Mouse (Mus musculus) liver, embryonic 14.5 days (tissue): ENCODE data around the gene Btn1a1. TPM values are rescaled to one million over a fixed set of nuclear protein-coding genes. Genes with fewer than 3 reads are reported as not detected.

ENCODE experiments used
- ATAC-seq: fragments of 200-750 bp; cut with Nextera tagmentation; 2 replicates; pipeline ENCODE4 v1.8.0; 2017; ENCODE audit warnings: moderate number of reproducible peaks, mild to moderate bottlenecking, moderate library complexity; ENCODE audit not compliant: insufficient read depth
- DNase-seq, 3 experiments: peaks; one replicate each; pipeline ENCODE4 v3.0.0-alpha.2; 2012 to 2013; ENCODE audit warnings: low read depth in 3 of 3, low spot score in 3 of 3
- H3K27ac ChIP-seq: fragments of 300-500 bp; sonication (generic); 2 replicates; pipeline ENCODE4 v1.5.1; 2014; ENCODE audit warnings: moderate library complexity, mild to moderate bottlenecking, control low read depth, inconsistent platforms
- H3K27me3 ChIP-seq: fragments of 300-500 bp; sonication (generic); 2 replicates; pipeline ENCODE4 v1.6.1; 2014; ENCODE audit warnings: mild to moderate bottlenecking, low read length, moderate library complexity; ENCODE audit not compliant: control insufficient read depth, insufficient read depth
- H3K36me3 ChIP-seq: fragments of 300-500 bp; sonication (generic); replicated peaks from 2 replicates; pipeline ENCODE4 v1.6.1; 2014; ENCODE audit warnings: low read depth; ENCODE audit not compliant: control insufficient read depth, insufficient read depth
- H3K4me1 ChIP-seq, 2 experiments: fragments of 200-500 bp in 1 of 2; fragments of 300-500 bp in 1 of 2; sonication (generic) in 1 of 2; replicated peaks; 2 replicates each; pipeline ENCODE4 v1.6.1; 2012 to 2014; ENCODE audit warnings: antibody characterized with exemption in 1 of 2, inconsistent platforms in 1 of 2, low read length in 1 of 2; ENCODE audit not compliant: control insufficient read depth in 2 of 2, insufficient read depth in 2 of 2
- H3K4me2 ChIP-seq: fragments of 300-500 bp; sonication (generic); 2 replicates; pipeline ENCODE4 v1.6.1; 2014; ENCODE audit warnings: low read depth, mild to moderate bottlenecking, control low read depth, moderate library complexity
- H3K4me3 ChIP-seq, 2 experiments: fragments of 200-500 bp in 1 of 2; fragments of 300-500 bp in 1 of 2; sonication (generic) in 1 of 2; 2 replicates each; pipeline ENCODE4 v1.5.1; 2012 to 2014; ENCODE audit warnings: low read depth in 2 of 2, low read length in 2 of 2, mild to moderate bottlenecking in 2 of 2, control low read depth in 1 of 2, inconsistent platforms in 1 of 2, moderate library complexity in 1 of 2; ENCODE audit not compliant: insufficient read depth in 1 of 2
- H3K9ac ChIP-seq: fragments of 300-500 bp; sonication (generic); replicated peaks from 2 replicates; pipeline ENCODE4 v1.6.1; 2014; ENCODE audit warnings: mild to moderate bottlenecking, control low read depth, moderate library complexity
- H3K9me3 ChIP-seq: fragments of 300-500 bp; sonication (generic); 2 replicates; pipeline ENCODE4 v1.6.1; 2016; ENCODE audit warnings: low read length, mixed read lengths; ENCODE audit not compliant: control insufficient read depth
- CTCF ChIP-seq: IDR thresholded peaks from 2 replicates; pipeline ENCODE4 v1.5.1; 2016; ENCODE audit warnings: antibody characterized with exemption, low read depth, control low read depth
- EP300 ChIP-seq: IDR thresholded peaks from 2 replicates; pipeline ENCODE4 v1.6.1; 2016; ENCODE audit warnings: antibody characterized with exemption, low read depth
- WGBS: fragments of 180-500 bp; shearing (Covaris S2); extraction: QIAGEN DNeasy Blood & Tissue Kit; methylation state at CpG from one replicate; pipeline ENCODE4 v1.1.7; 2014; ENCODE audit not compliant: insufficient replicate concordance; 5-methylcytosine and 5-hydroxymethylcytosine counted together
- polyA plus RNA-seq, 2 experiments: library from polyadenylated mRNA; depleted of rRNA in 1 of 2; stranded (reverse) in 1 of 2; unstranded in 1 of 2; fragments of >200 nt; fragmentation: Nextera tagmentation in 1 of 2; extraction: Ambion mirVana in 1 of 2; gene quantifications; 2 replicates each; pipeline versions ENCODE4 v1.2.1 to v1.2.3; 2012 to 2014

Gene Btn1a1
- polyA plus RNA-seq, 2 experiments, result 1.5 to 2.1 TPM

DNA sequence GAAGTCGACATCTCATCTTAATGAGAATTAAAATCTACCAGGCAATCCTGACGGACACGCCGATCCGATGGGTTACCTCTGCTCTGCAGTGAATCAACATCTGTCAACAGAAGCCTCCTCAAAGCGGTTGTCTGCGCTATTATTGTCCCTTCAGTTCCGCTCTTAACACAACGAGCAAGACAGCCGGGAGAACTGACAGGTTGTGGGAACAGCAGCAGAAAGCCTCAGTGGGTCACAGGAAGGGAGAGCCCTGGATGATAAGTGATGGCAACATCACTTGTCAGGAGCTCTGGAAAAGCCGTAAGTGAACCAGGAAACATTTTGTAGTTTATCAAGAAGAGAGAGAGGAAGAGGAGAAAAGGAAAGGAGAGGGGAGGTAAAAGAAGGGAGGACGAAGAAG lies 30.0 kb downstream of the Btn1a1 start:
- H3K4me3 ChIP-seq, result peak overlapping the region; percentile 68 to 72
- peak overlapping the region; percentile 74 for H3K27ac ChIP-seq
- no peaks in the 10 kb centered on the region for H3K27me3 ChIP-seq
- TF ChIP-seq EP300, result no peak
- TF ChIP-seq CTCF, result no peak
- peak overlapping the region; percentile 82 for H3K9ac ChIP-seq
- WGBS, result under 1% methylated on average over 12 of the region's 12 CpGs
- H3K4me1 ChIP-seq, result peaks cover 4 to 14% of the 10 kb centered on the region in 2 experiments; a peak in 3 of 4 replicates
- peak overlapping the region; percentile 91 for H3K4me2 ChIP-seq
- ATAC-seq (no peak), DNase-seq (peak in 1 of 3 experiments; percentile 64)
- no peaks in the 10 kb centered on the region for H3K36me3 ChIP-seq
- H3K9me3 ChIP-seq, result no peaks in the 10 kb centered on the region

DNA sequence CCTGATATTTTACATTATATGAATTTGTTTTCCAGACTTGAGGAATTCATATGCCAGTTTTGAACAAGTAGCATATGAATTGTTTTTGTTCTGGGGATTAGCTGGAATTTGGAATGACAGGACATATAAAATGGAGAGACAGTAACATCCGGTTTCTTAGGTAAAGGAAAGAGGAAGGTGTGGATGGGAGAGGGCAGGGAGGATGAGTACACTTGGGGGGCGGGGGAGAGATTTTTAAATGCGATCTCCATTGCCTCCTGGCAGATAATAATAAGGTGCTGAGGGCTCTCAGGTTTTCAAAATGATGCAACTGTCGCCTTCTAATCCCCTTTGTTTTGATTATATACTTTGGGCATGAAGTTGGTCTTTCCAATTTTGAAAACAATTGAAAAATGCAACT lies 30.5 kb downstream of the Btn1a1 start:
- peaks cover 4 to 14% of the 10 kb centered on the region in 2 experiments; a peak in 3 of 4 replicates for H3K4me1 ChIP-seq
- H3K4me2 ChIP-seq, result peak overlapping the region; percentile 91
- peak overlapping the region; percentile 82 for H3K9ac ChIP-seq
- DNase-seq (no peak), ATAC-seq (no peak)
- no peak for TF ChIP-seq CTCF
- no peak for TF ChIP-seq EP300
- H3K4me3 ChIP-seq, result peak overlapping the region; percentile 68 to 72
- no peaks in the 10 kb centered on the region for H3K27me3 ChIP-seq
- no peaks in the 10 kb centered on the region for H3K9me3 ChIP-seq
- peak overlapping the region; percentile 74 for H3K27ac ChIP-seq
- H3K36me3 ChIP-seq, result no peaks in the 10 kb centered on the region
- WGBS, result 10% methylated on average over 4 of the region's 4 CpGs

DNA sequence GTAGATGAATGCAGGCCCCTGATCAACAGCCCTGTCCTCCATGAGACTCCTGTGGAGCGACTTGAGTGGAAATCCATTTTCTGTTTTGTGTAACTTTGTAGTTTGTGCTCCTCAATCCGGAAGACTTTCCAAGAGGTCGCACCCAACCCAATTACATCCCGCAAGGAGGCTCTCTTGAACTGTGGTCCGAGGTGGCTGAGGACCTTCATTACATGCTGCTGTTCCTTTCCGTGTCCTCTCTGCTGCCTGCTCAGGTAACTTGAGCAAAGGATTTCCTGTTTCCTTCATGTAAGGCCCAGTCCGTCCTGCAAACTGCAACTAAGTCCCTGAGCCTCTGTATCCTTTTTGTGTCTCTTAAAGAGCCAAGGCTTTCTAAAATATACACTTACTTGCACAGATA lies 31.3 kb downstream of the Btn1a1 start:
- H3K9me3 ChIP-seq, result no peaks in the 10 kb centered on the region
- WGBS, result 17% methylated on average over 7 of the region's 7 CpGs
- no peak for TF ChIP-seq CTCF
- TF ChIP-seq EP300, result no peak
- peak overlapping the region; percentile 91 for H3K4me2 ChIP-seq
- peaks cover 4 to 14% of the 10 kb centered on the region in 2 experiments for H3K4me1 ChIP-seq
- DNase-seq, result no peak
- H3K4me3 ChIP-seq, result peak overlapping the region; percentile 1 to 35; a peak in 3 of 4 replicates
- no peaks in the 10 kb centered on the region for H3K36me3 ChIP-seq
- no peaks in the 10 kb centered on the region for H3K27me3 ChIP-seq
- H3K9ac ChIP-seq, result peak overlapping the region; percentile 21
- no peak for ATAC-seq
- H3K27ac ChIP-seq, result peak overlapping the region; percentile 4

DNA sequence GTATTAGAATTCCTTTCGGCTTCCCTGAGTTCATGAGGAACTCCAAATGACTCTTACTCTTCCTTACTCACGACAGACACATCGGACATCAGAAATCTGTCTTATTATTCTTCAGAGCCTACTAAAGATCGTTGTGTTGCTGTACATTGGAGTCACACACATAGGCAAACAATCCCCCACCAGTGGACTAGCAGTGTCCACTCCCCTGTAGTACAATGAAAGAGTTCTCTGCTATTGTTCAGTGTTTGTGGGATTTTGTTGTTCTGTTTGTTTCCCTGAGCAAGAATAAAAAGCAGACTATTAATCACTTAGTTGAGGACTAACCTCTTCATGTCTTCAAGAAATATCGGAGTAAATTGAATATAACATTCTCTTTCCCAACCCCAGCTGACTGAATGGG lies 31.9 kb downstream of the Btn1a1 start:
- H3K4me3 ChIP-seq, result no peak overlapping the region
- H3K9ac ChIP-seq, result no peak overlapping the region
- no peak overlapping the region for H3K27ac ChIP-seq
- 58% methylated on average over 5 of the region's 5 CpGs for WGBS
- H3K36me3 ChIP-seq, result no peaks in the 10 kb centered on the region
- H3K9me3 ChIP-seq, result no peaks in the 10 kb centered on the region
- DNase-seq (no peak), ATAC-seq (no peak)
- TF ChIP-seq CTCF (no peak), EP300 (no peak)
- H3K4me2 ChIP-seq, result peak overlapping the region; percentile 81
- no peaks in the 10 kb centered on the region for H3K27me3 ChIP-seq
- peaks cover 4 to 11% of the 10 kb centered on the region in 2 experiments for H3K4me1 ChIP-seq

DNA sequence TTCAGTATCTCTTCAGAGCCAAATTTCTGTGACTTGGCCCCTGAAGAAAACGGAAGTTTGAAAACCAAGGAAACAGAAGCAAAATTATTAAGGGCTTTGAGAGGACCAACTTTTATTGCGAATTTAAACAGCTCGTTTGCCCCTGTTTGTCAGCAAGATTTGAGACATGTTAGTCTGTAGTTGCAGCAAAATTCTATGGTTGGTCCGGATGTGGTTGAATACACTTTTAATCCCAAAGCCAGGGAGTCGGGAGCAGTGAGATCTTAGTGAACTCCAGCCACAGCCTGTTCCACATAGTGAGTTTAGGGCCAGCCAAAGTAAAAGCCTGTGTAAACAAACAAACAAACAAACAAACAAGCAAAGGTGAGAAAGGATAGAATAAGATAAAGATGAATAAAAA lies 32.5 kb downstream of the Btn1a1 start:
- no peak for ATAC-seq
- peaks cover 4 to 11% of the 10 kb centered on the region in 2 experiments for H3K4me1 ChIP-seq
- H3K4me2 ChIP-seq, result peak overlapping the region; percentile 81
- H3K27ac ChIP-seq, result peak overlapping the region; percentile 55
- H3K36me3 ChIP-seq, result no peaks in the 10 kb centered on the region
- peak overlapping the region; percentile 52 for H3K9ac ChIP-seq
- 7% methylated on average over 5 of the region's 5 CpGs for WGBS
- peak overlapping the region; percentile 53 to 68 for H3K4me3 ChIP-seq
- H3K27me3 ChIP-seq, result no peaks in the 10 kb centered on the region
- no peaks in the 10 kb centered on the region for H3K9me3 ChIP-seq
- no peak for DNase-seq
- TF ChIP-seq CTCF (no peak), EP300 (no peak)
